Mouse (Mus musculus) kidney, postnatal 0 days (tissue): Measurements from ENCODE around the gene Cox20. TPM values are rescaled to one million over a fixed set of nuclear protein-coding genes. Genes with fewer than 3 reads are reported as not detected.
A peak's percentile ranks its signal among the peaks of the same experiment; 100 is the strongest.

Experiments
- ATAC-seq: fragments of 200-750 bp; cut with Nextera tagmentation; replicated peaks from 2 replicates; pipeline ENCODE4 v1.8.0; 2017; ENCODE audit warnings: low read depth, moderate number of reproducible peaks, moderate TSS enrichment, moderate library complexity; ENCODE audit not compliant: low FRiP score
- DNase-seq: peaks from one replicate; pipeline ENCODE4 v3.0.0-alpha.2; 2016; ENCODE audit warnings: low spot score
- H3K27ac ChIP-seq: fragments of 300-500 bp; sonication (generic); 2 replicates; pipeline ENCODE4 v1.5.1; 2014; ENCODE audit warnings: mild to moderate bottlenecking
- H3K27me3 ChIP-seq: fragments of 300-500 bp; sonication (generic); 2 replicates; pipeline ENCODE4 v1.6.1; 2014; ENCODE audit warnings: low read length, mixed read lengths; ENCODE audit not compliant: insufficient read depth
- H3K36me3 ChIP-seq: fragments of 300-500 bp; sonication (generic); 2 replicates; pipeline ENCODE4 v1.6.1; 2014; ENCODE audit warnings: low read length, mixed read lengths; ENCODE audit not compliant: insufficient read depth
- H3K4me1 ChIP-seq: fragments of 300-500 bp; sonication (generic); replicated peaks from 2 replicates; pipeline ENCODE4 v1.6.1; 2014; ENCODE audit warnings: antibody characterized with exemption, low read length, mixed read lengths; ENCODE audit not compliant: insufficient read depth
- H3K4me2 ChIP-seq: fragments of 300-500 bp; sonication (generic); 2 replicates; pipeline ENCODE4 v1.6.1; 2014; ENCODE audit warnings: mild to moderate bottlenecking, low read length, moderate library complexity, mixed read lengths
- H3K4me3 ChIP-seq: fragments of 300-500 bp; sonication (generic); replicated peaks from 2 replicates; pipeline ENCODE4 v1.5.1; 2014; ENCODE audit warnings: low read depth, low read length
- H3K9ac ChIP-seq: fragments of 300-500 bp; sonication (generic); 2 replicates; pipeline ENCODE4 v1.6.1; 2014; ENCODE audit warnings: low read depth, low read length
- H3K9me3 ChIP-seq: fragments of 300-500 bp; sonication (generic); replicated peaks from 2 replicates; pipeline ENCODE4 v1.6.1; 2016; ENCODE audit warnings: low read length, inconsistent platforms, mixed read lengths
- CTCF ChIP-seq: IDR thresholded peaks from 2 replicates; pipeline ENCODE4 v1.5.1; 2016; ENCODE audit warnings: antibody characterized with exemption, low read depth, mild to moderate bottlenecking, moderate library complexity
- WGBS: fragments of 180-500 bp; shearing (Covaris S2); extraction: QIAGEN DNeasy Blood & Tissue Kit; methylation state at CpG from one replicate; pipeline ENCODE4 v1.1.7; 2014; 5-methylcytosine and 5-hydroxymethylcytosine counted together
- polyA plus RNA-seq: library from polyadenylated mRNA; unstranded; fragments of >200 nt; fragmentation: Nextera tagmentation; extraction: Ambion mirVana; gene quantifications from 2 replicates; pipeline ENCODE4 v1.2.1, GENCODE M21; 2015

The Cox20 gene
- polyA plus RNA-seq, 1 experiment from 2014 or later = 225 TPM

DNA sequence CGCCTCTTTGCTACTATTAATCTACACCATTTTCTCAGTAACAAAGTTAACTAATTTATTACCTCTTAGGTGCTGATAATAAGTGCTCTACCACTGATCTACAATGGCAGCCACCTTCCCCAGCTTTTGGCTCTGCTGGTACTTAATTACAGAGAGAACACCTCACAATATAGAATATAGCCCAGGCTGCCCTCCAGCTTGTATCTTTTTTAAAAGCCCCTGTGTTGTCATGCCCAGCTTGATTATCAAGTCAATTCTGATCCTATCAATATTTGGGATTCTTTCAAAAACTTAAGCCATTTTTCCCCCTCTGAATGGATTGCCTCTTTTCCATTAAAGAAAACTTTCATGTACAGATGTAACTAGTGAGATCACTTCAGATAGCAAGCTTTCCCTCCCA is 8.0 kb downstream of the Cox20 start:
- H3K4me3 ChIP-seq = no peak overlapping the region
- no peaks in the 10 kb centered on the region for H3K4me1 ChIP-seq
- DNase-seq (no peak), ATAC-seq (no peak)
- no peak overlapping the region for H3K27ac ChIP-seq
- H3K4me2 ChIP-seq = no peak overlapping the region
- no peaks in the 10 kb centered on the region for H3K27me3 ChIP-seq
- peaks cover 57% of the 10 kb centered on the region for H3K36me3 ChIP-seq
- TF ChIP-seq CTCF = no peak
- H3K9me3 ChIP-seq = no peaks in the 10 kb centered on the region
- H3K9ac ChIP-seq = no peak overlapping the region
- 84% methylated on average over 1 of the region's 1 CpGs for WGBS

DNA sequence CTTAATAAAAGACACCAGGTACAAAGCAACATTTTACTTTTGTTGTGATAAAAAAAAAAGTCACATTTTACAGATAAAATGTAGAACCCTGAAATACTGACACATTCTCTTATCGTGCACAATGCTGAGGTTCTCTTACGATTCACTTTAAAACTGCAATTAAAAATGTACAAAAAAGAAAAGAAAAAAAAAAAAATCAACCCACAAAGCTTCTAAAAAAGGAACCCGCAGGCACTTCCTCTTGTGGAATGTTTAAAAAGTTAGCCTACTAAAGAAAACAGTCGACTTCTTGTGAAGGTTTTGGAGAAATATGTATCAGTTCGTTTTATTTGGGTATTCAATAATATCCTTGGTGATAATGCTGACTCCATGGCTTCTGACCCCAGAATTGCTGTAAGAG is 10.1 kb downstream of the Cox20 start:
- WGBS = 73% methylated on average over 5 of the region's 5 CpGs
- Histone ChIP-seq H3K4me3 (no peak overlapping the region), H3K4me1 (0 out of 2 replicates have a peak, but pooled peaks cover 6% of the 10 kb centered on the region), H3K4me2 (no peak overlapping the region), H3K36me3 (peaks cover 59% of the 10 kb centered on the region), H3K9me3 (no peaks in the 10 kb centered on the region), H3K27me3 (no peaks in the 10 kb centered on the region), H3K27ac (no peak overlapping the region), H3K9ac (no peak overlapping the region)
- TF ChIP-seq CTCF = no peak
- ATAC-seq = no peak
- no peak for DNase-seq

DNA sequence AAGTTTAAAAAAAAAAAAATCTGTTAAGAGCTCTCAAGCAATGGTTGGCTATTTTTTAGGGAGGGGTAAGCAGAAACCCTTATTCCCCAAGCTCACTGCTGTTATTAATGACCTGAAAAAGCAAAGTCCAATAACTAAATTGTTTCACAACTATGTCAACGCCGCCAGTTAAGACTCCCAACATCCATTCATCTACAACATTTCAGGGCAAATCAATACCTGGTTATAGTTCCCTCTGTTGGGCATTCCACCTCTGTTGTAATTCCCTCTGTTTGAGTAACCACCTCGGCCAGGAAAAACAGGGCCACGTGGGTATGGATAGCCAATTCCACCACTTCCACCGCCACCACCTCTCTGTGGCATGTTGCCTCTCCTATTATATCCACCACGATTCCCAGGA is 11.0 kb downstream of the Cox20 start:
- TF ChIP-seq CTCF = no peak
- Histone ChIP-seq H3K4me3 (no peak overlapping the region), H3K9ac (no peak overlapping the region), H3K9me3 (no peaks in the 10 kb centered on the region), H3K4me1 (peaks cover 6% of the 10 kb centered on the region; the same call in 1 of the 2 replicates), H3K27me3 (no peaks in the 10 kb centered on the region), H3K4me2 (no peak overlapping the region), H3K27ac (no peak overlapping the region), H3K36me3 (peaks cover 59% of the 10 kb centered on the region)
- ATAC-seq (no peak), DNase-seq (no peak)
- 71% methylated on average over 6 of the region's 6 CpGs for WGBS

DNA sequence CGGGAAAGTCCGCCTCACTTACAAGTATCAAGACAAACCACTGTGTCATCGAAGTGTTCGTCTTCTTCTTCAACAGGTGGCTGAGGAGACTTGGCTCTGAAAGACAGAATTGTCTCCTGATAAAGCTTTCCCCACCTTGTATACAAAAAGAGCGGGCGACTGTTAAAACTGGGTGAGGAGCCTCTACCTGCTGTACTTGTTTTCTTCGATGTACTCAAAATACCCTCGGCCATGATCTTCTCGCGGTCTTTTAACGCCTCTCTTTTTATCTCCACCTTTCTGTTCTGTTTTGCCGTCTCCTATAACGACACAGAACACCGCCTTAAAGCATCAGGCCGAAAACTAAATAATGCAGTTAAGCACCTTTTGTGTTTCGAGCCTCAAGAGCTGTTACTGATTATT is 16.9 kb downstream of the Cox20 start:
- whole genome bisulfite sequencing = under 1% methylated on average over 16 of the region's 16 CpGs
- peak overlapping the region; percentile 100 for H3K4me3 ChIP-seq
- peaks cover 10% of the 10 kb centered on the region; the same call in 1 of the 2 replicates for H3K4me1 ChIP-seq
- no peaks in the 10 kb centered on the region for H3K27me3 ChIP-seq
- H3K27ac ChIP-seq = peak overlapping the region; percentile 100
- peaks cover 36% of the 10 kb centered on the region for H3K36me3 ChIP-seq
- H3K9me3 ChIP-seq = no peaks in the 10 kb centered on the region
- peak; percentile 42 for DNase-seq
- no peak for TF ChIP-seq CTCF
- H3K9ac ChIP-seq = peak overlapping the region; percentile 100
- no peak for ATAC-seq
- H3K4me2 ChIP-seq = peak overlapping the region; percentile 83

DNA sequence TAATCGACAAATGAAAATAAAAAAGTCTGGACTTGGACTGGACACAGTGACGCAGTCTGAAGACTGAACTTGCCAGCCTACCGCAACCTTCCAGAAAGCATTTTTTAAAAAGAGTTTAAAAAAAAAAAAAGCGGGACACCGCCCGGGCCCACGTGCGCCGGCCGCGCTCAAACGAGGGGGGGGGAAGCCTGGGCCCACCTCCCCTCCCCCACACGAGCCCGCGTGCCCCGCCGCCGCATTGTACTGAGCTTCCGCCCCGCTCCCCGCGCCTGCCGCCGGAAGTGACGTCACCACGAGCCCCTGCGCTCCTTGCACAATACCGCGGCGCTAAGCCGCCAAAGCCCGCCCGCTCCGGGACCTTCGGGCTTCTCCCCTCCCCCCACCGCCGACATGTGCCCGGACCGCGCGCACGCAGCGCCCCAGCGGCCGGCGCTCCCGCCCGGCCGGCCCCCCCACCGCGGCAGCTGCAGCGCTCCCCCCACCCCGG is 17.4 kb downstream of the Cox20 start:
- Histone ChIP-seq H3K27ac (peak overlapping the region; percentile 100), H3K4me1 (peaks cover 10% of the 10 kb centered on the region; the same call in 1 of the 2 replicates), H3K9ac (peak overlapping the region; percentile 100), H3K4me3 (peak overlapping the region; percentile 100), H3K9me3 (no peaks in the 10 kb centered on the region), H3K27me3 (no peaks in the 10 kb centered on the region), H3K4me2 (peak overlapping the region; percentile 83), H3K36me3 (peaks cover 32% of the 10 kb centered on the region)
- DNase-seq (peak; percentile 93), ATAC-seq (peak; percentile 93)
- WGBS = under 1% methylated on average over 50 of the region's 53 CpGs
- TF ChIP-seq CTCF = no peak

DNA sequence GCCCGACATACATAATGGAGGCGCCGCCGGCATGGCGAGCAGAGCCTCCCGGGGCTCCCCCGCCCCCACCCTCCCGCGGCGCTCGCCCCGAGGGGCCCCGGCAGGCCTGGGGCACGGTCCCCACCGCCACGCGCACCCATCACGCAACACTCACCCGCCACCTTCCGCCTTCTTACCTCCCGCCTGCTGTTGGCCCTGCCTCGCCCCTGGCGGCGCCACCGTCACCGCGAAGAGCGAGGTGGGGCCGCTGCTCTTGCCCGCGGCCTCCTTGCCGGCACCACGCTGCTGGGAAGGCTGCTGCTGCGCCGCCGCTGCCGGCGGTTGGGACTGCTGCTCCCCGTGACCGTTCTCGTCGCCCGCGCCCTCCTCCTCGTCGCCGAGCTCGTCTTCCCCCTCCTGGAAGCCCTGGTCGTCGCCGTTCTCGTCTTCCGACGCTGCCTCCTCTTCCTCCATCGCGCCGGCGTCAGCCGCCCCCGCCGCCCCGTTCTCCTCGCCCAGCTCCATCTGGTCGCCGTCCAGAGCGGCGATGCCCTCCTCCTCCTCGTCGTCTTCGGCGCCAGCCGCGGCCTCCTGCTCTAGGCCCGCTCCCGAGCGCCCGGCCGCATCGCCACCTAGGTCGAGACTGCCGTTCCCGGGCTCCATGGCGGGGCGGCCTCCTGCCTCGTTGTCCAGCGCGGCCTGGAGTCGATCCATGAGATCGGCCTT is 18.0 kb downstream of the Cox20 start:
- peak overlapping the region; percentile 83 for H3K4me2 ChIP-seq
- H3K4me1 ChIP-seq = peaks cover 10% of the 10 kb centered on the region; the same call in 1 of the 2 replicates
- WGBS = under 1% methylated on average over 76 of the region's 89 CpGs
- H3K36me3 ChIP-seq = peaks cover 26% of the 10 kb centered on the region
- peak overlapping the region; percentile 100 for H3K27ac ChIP-seq
- H3K27me3 ChIP-seq = no peaks in the 10 kb centered on the region
- H3K9me3 ChIP-seq = no peaks in the 10 kb centered on the region
- H3K9ac ChIP-seq = peak overlapping the region; percentile 100
- ATAC-seq (peak; percentile 12), DNase-seq (peak; percentile 42)
- peak overlapping the region; percentile 100 for H3K4me3 ChIP-seq
- no peak for TF ChIP-seq CTCF
